18 mouse cellular contexts compared by ENCODE assay signal in the genomic region with DNA sequence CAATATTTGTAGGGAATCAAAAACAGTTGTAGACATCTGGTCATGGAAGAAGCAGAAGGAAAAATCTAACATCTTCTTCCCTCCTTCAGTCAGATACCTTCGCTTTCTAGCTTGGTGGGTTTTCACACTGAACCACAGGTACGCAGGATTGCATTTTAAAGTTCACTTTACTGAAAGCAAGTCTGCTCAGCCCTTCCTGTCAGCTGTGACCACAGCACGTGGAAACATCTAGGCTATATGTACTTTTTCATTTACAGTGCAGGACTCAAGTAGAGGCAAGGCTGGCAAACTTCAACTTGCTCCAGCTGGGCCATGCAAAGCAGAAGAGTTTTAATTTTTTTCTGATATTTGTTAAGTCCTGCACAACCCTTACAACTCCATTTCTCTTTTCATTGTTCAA.
"Had no signal": no experiment of that assay in that cellular context is flagged by ENCODE, and none has a peak within 500 bp of the region (broad histone marks: within the 10 kb centered on the region; RNA-seq: fewer than 3 reads in every experiment).

No protein-coding gene starts in this region.

- DNase-seq: kidney, adult 8-10 months; kidney, postnatal 14 days; kidney, postnatal 4 days; left cerebral cortex, postnatal 4 days; liver, embryonic 13.5 days; lung, adult 2 months; lung, postnatal 14 days; lung, postnatal 4 days; retina, postnatal 1 day; thymus, adult 2 months; thymus, postnatal 25 days had no signal

- H3K27ac ChIP-seq: limb, embryonic 12.5 days; limb, embryonic 15.5 days; liver, embryonic 13.5 days; midbrain, embryonic 12.5 days; midbrain, embryonic 15.5 days; neural tube, embryonic 13.5 days had no signal

- H3K9ac ChIP-seq: limb, embryonic 12.5 days; limb, embryonic 15.5 days; liver, embryonic 13.5 days; midbrain, embryonic 12.5 days; midbrain, embryonic 15.5 days; neural tube, embryonic 13.5 days had no signal

- H3K27me3 ChIP-seq: limb, embryonic 12.5 days; limb, embryonic 15.5 days; liver, embryonic 13.5 days; midbrain, embryonic 12.5 days; midbrain, embryonic 15.5 days; neural tube, embryonic 13.5 days had no signal

- H3K36me3 ChIP-seq: limb, embryonic 12.5 days; limb, embryonic 15.5 days; liver, embryonic 13.5 days; midbrain, embryonic 12.5 days; midbrain, embryonic 15.5 days; neural tube, embryonic 13.5 days had no signal

- H3K4me2 ChIP-seq: limb, embryonic 12.5 days; limb, embryonic 15.5 days; liver, embryonic 13.5 days; midbrain, embryonic 12.5 days; midbrain, embryonic 15.5 days; neural tube, embryonic 13.5 days had no signal

- H3K4me1 ChIP-seq: liver, embryonic 13.5 days; midbrain, embryonic 15.5 days had no signal

- H3K9me3 ChIP-seq: limb, embryonic 12.5 days; limb, embryonic 15.5 days; liver, embryonic 13.5 days; midbrain, embryonic 12.5 days; midbrain, embryonic 15.5 days; neural tube, embryonic 13.5 days had no signal

- ATAC-seq: intestine, postnatal 0 days; midbrain, embryonic 15.5 days had no signal

- H3K4me3 ChIP-seq: limb, embryonic 12.5 days; limb, embryonic 15.5 days; liver, embryonic 13.5 days; midbrain, embryonic 12.5 days; midbrain, embryonic 15.5 days; myocyte; neural tube, embryonic 13.5 days had no signal
